Mouse (Mus musculus): ENCODE data around the gene Wnt7b. TPM values are rescaled to one million over a fixed set of nuclear protein-coding genes. Genes with fewer than 3 reads are reported as not detected.

Wnt7b gene
- polyA plus RNA-seq (2016; fragmentation: Nextera tagmentation; extraction: Ambion mirVana) = 1.3 and 1.5 TPM in 2 replicates

DNA sequence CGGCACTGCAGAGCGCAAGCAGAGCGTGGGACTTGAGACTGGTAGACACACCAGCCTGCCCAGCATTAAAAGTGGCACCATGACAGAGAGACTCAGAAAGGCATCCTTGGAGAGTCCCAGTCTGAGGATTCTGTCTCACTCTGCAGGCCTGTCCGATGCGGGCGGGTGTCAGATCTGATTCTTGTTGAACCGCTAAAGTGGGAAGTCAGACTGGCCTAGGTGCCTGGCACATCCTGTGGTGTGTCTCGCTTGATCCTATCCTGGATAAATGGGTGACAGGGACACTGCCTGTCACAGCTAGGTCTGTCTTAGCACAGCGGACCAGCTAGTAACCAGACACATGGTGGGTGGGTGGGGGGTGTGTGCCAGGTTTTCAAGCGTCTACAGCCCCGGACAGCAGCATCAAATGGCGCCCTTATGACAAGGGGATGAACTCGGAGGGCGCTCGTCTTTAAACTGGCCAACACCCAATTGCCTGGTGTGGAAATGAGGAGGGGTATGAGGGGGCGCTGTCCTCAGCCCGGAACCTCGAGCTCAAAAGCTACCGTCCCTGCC, at the start of gene Wnt7b:
TSS of gene Wnt7b (minus strand) at position 118 of the 555 bp plus-strand sequence.
- H3K27me3 ChIP-seq (replicated peaks) = peaks cover 87% of the 10 kb centered on the region
- peak within 1 kb of the TSS; percentile 96 for H3K4me2 ChIP-seq
- no peaks in the 10 kb centered on the region for H3K36me3 ChIP-seq
- no peak for ATAC-seq (ENCODE audit: insufficient number of reproducible peaks, low FRiP score)
- no peaks in the 10 kb centered on the region for H3K9me3 ChIP-seq (replicated peaks)
- peak within 1 kb of the TSS; percentile 58 for H3K4me3 ChIP-seq
- peaks cover 26% of the 10 kb centered on the region for H3K4me1 ChIP-seq (replicated peaks)
- H3K9ac ChIP-seq = peak within 1 kb of the TSS; percentile 58; the same call in 1 of the 2 replicates
- 3% methylated on average over 19 of the region's 19 CpGs for WGBS
- no peak within 1 kb of the TSS for H3K27ac ChIP-seq (ENCODE audit: poor library complexity, severe bottlenecking)

DNA sequence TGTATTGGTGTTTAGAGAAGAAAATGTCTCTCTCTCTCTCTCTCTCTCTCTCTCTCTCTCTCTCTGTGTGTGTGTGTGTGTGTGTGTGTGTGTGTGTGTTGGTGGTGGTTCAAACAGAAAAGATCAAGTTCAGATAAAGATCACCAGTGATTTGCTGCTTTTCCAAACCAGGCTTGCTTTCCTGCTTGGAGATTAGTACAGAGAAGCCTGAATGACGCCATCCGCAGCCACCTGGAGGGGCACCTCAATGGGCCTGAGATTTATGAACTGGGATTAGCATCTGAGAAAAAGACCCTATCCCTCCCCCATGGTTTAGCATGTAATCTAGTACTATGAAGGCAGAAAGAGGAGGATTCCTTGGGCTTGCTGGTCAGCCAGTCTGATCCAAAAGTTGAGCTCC, 49.3 kb upstream of the Wnt7b start:
- no peak for ATAC-seq (ENCODE audit: insufficient number of reproducible peaks, low FRiP score)
- WGBS = 62% methylated on average over 2 of the region's 2 CpGs
- no peaks in the 10 kb centered on the region for H3K36me3 ChIP-seq
- H3K4me3 ChIP-seq = no peak overlapping the region
- H3K4me1 ChIP-seq (replicated peaks) = no peaks in the 10 kb centered on the region
- no peak overlapping the region for H3K4me2 ChIP-seq
- no peak overlapping the region for H3K9ac ChIP-seq
- H3K27ac ChIP-seq (ENCODE audit: poor library complexity, severe bottlenecking) = no peak overlapping the region
- H3K27me3 ChIP-seq (replicated peaks) = peaks cover 38% of the 10 kb centered on the region
- no peaks in the 10 kb centered on the region for H3K9me3 ChIP-seq (replicated peaks)

DNA sequence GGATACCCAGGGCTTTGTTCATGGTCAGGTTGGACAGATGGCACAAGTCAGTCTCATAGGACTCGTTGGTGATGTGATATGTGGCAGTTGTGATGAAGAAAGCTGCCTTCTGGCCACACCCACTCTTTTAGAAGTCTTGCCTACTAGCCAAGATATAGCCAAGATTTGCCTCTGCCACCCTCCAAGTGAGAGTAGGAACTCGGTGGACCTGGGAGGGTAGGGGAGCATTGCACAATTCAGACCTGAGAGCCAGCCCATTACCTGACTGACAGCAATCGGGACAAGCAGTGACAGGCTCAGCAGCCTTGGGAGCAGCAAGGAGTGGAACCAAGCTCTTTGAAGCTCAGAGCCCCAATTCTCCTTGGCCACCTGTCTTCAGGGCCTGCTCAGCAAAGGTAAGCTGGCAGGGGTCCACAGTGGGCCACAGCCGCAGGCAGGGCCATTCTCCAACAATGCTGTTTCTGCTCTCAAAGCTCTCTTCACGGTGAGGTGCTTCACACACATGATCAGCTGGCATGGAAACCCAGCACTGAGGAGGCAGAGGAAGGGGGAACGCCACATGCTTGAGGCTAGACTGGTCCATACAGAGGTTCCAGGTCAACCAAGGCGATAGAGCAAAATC, 47.8 kb upstream of the Wnt7b start:
- peaks cover 54% of the 10 kb centered on the region for H3K27me3 ChIP-seq (replicated peaks)
- ATAC-seq (ENCODE audit: insufficient number of reproducible peaks, low FRiP score) = no peak
- 0 out of 2 replicates have a peak, but pooled peaks cover 3% of the 10 kb centered on the region for H3K4me1 ChIP-seq (replicated peaks)

DNA sequence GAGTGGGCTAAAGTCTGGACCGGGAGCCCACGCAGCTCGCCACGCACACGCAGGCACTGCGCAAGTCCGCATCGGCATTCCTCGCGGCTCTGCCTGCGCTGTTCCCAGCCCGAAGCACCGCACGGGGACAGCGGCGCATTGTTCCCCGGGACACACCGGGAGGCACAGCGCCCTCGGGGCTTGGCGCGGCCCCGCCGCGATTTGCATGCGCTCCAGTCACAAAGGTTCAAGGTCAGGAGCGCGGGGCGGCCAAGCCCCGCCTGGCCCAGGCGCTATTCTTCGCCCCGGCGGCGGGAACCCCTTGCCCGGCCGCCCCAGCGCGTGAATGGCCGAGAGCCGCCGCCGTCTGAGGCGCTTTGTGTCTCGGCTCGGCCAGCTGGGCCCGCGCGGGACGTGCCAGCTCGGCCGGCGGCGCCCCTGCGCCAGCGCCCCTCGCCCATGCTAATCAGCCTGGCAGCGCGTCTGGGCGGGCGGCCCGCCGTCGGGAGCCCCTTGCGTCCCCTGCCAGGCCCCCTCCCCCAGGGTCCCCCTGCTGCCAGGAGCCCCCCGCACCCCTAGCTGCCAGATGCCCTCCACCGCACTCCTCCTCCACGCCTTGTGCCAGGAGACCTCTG, 43.5 kb upstream of the Wnt7b start:
- peaks cover 93% of the 10 kb centered on the region for H3K27me3 ChIP-seq (replicated peaks)

More for the DNA sequence above, 47.8 kb upstream of the Wnt7b start:
- Histone ChIP-seq H3K9me3 (replicated peaks) (no peaks in the 10 kb centered on the region), H3K4me3 (no peak overlapping the region), H3K36me3 (no peaks in the 10 kb centered on the region), H3K9ac (no peak overlapping the region), H3K4me2 (no peak overlapping the region), H3K27ac (ENCODE audit: poor library complexity, severe bottlenecking) (no peak overlapping the region)
- WGBS = 69% methylated on average over 7 of the region's 7 CpGs

GRCm38 (mm10) chr15:85622213-85622612, 39.9 kb upstream of the Wnt7b start:
- Histone ChIP-seq H3K4me2 (no peak overlapping the region), H3K9ac (no peak overlapping the region), H3K4me1 (replicated peaks) (0 out of 2 replicates have a peak, but pooled peaks cover 3% of the 10 kb centered on the region), H3K27ac (ENCODE audit: poor library complexity, severe bottlenecking) (no peak overlapping the region), H3K36me3 (no peaks in the 10 kb centered on the region), H3K4me3 (no peak overlapping the region), H3K9me3 (replicated peaks) (peaks cover 8% of the 10 kb centered on the region; the same call in 1 of the 2 replicates), H3K27me3 (replicated peaks) (peaks cover 70% of the 10 kb centered on the region)
- WGBS = 75% methylated on average over 13 of the region's 13 CpGs
- no peak for ATAC-seq (ENCODE audit: insufficient number of reproducible peaks, low FRiP score)

More for the DNA sequence above, 43.5 kb upstream of the Wnt7b start:
- H3K4me1 ChIP-seq (replicated peaks) = 0 out of 2 replicates have a peak, but pooled peaks cover 3% of the 10 kb centered on the region
- 2% methylated on average over 65 of the region's 68 CpGs for WGBS
- no peak overlapping the region for H3K27ac ChIP-seq (ENCODE audit: poor library complexity, severe bottlenecking)
- peak overlapping the region; percentile 53 for H3K9ac ChIP-seq
- H3K9me3 ChIP-seq (replicated peaks) = peaks cover 4% of the 10 kb centered on the region; the same call in 1 of the 2 replicates
- H3K36me3 ChIP-seq = no peaks in the 10 kb centered on the region
- H3K4me2 ChIP-seq = peak overlapping the region; percentile 69
- peak; percentile 38; the same call in 1 of the 2 replicates for ATAC-seq (ENCODE audit: insufficient number of reproducible peaks, low FRiP score)
- peak overlapping the region; percentile 41 for H3K4me3 ChIP-seq

GRCm38 (mm10) chr15:85615537-85616100, 33.3 kb upstream of the Wnt7b start:
- peak overlapping the region; percentile 24 for H3K4me3 ChIP-seq
- peaks cover 25% of the 10 kb centered on the region for H3K4me1 ChIP-seq (replicated peaks)
- ATAC-seq (ENCODE audit: insufficient number of reproducible peaks, low FRiP score) = no peak
- H3K36me3 ChIP-seq = no peaks in the 10 kb centered on the region
- peak overlapping the region; percentile 47; the same call in 1 of the 2 replicates for H3K9ac ChIP-seq
- no peak overlapping the region for H3K27ac ChIP-seq (ENCODE audit: poor library complexity, severe bottlenecking)
- peak overlapping the region; percentile 54 for H3K4me2 ChIP-seq
- peaks cover 11% of the 10 kb centered on the region for H3K9me3 ChIP-seq (replicated peaks)
- H3K27me3 ChIP-seq (replicated peaks) = peaks cover 49% of the 10 kb centered on the region
- 26% methylated on average over 21 of the region's 21 CpGs for WGBS

GRCm38 (mm10) chr15:85615075-85615474, 32.8 kb upstream of the Wnt7b start:
- Histone ChIP-seq H3K36me3 (no peaks in the 10 kb centered on the region), H3K9me3 (replicated peaks) (peaks cover 11% of the 10 kb centered on the region), H3K9ac (peak overlapping the region; percentile 47; the same call in 1 of the 2 replicates), H3K4me3 (peak overlapping the region; percentile 24), H3K4me1 (replicated peaks) (peaks cover 25% of the 10 kb centered on the region), H3K4me2 (peak overlapping the region; percentile 54), H3K27me3 (replicated peaks) (peaks cover 47% of the 10 kb centered on the region), H3K27ac (ENCODE audit: poor library complexity, severe bottlenecking) (no peak overlapping the region)
- WGBS = 31% methylated on average over 22 of the region's 22 CpGs
- no peak for ATAC-seq (ENCODE audit: insufficient number of reproducible peaks, low FRiP score)

GRCm38 (mm10) chr15:85613358-85614266, 31.3 kb upstream of the Wnt7b start:
- Histone ChIP-seq H3K36me3 (no peaks in the 10 kb centered on the region), H3K27me3 (replicated peaks) (peaks cover 43% of the 10 kb centered on the region), H3K4me2 (no peak overlapping the region), H3K27ac (ENCODE audit: poor library complexity, severe bottlenecking) (no peak overlapping the region), H3K9me3 (replicated peaks) (peaks cover 8% of the 10 kb centered on the region), H3K4me1 (replicated peaks) (peaks cover 25% of the 10 kb centered on the region), H3K4me3 (no peak overlapping the region), H3K9ac (no peak overlapping the region)
- 76% methylated on average over 17 of the region's 17 CpGs for WGBS
- ATAC-seq (ENCODE audit: insufficient number of reproducible peaks, low FRiP score) = no peak

DNA sequence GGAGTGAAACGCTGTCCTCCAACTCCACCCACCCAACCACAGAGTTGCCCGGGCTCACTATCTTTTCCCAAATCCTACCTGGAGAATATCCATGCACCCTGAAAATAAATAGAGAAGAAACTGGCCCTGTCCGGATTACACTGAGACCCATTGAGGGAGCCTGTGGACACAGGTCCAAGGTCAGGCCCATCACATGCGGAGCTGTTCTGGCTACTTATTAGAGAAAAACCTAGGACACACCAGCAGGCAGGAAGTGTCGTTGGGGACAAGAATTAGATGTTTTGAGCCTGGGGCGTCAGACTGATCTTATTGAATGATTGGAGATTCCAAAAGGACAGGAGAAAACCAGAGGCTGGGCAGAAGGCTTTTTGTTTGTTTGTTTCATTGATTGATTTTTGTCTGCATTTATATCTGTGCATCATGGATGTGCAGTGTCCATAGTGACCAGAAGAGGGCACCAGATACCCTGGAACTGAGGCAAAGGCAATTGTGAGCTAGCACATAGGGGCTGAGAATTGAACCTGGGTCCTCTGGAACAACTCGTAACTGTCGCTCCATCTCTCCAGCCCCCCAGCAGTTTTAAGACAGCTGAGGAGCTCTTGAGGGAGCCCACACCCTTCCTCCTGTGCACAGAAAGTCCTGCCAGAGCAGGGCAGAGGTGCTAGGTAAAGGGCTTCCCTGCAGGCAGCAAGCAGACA, 30.5 kb upstream of the Wnt7b start:
- H3K27me3 ChIP-seq (replicated peaks) = peaks cover 43% of the 10 kb centered on the region
- ATAC-seq (ENCODE audit: insufficient number of reproducible peaks, low FRiP score) = no peak
- peaks cover 6% of the 10 kb centered on the region; the same call in 1 of the 2 replicates for H3K9me3 ChIP-seq (replicated peaks)
- no peak overlapping the region for H3K9ac ChIP-seq
- peaks cover 25% of the 10 kb centered on the region for H3K4me1 ChIP-seq (replicated peaks)
- no peak overlapping the region for H3K4me2 ChIP-seq
- no peak overlapping the region for H3K4me3 ChIP-seq
- 74% methylated on average over 8 of the region's 8 CpGs for WGBS
- H3K27ac ChIP-seq (ENCODE audit: poor library complexity, severe bottlenecking) = no peak overlapping the region
- H3K36me3 ChIP-seq = no peaks in the 10 kb centered on the region

Measured in heart, embryonic 12.5 days (tissue).